Mouse (Mus musculus): ENCODE measurements around the gene Mbd6.
A peak's percentile ranks its signal among the peaks of the same experiment; 100 is the strongest.

Mbd6 gene

GRCm38 (mm10) chr10:127262548-127263398 is 26.0 kb downstream of the Mbd6 start, which contains the start of gene Kif5a:
Kif5a (minus strand) TSS chr10:127263348.
- peak; percentile 79 for DNase-seq

- no peak for DNase-seq
Observed at GRCm38 (mm10) chr10:127261706-127262547, 26.9 kb downstream of the Mbd6 start.

GRCm38 (mm10) chr10:127258489-127258888 is 30.3 kb downstream of the Mbd6 start:
- no peak for DNase-seq

GRCm38 (mm10) chr10:127257790-127258189 is 31.0 kb downstream of the Mbd6 start:
- DNase-seq = no peak

GRCm38 (mm10) chr10:127255625-127256345 is 33.0 kb downstream of the Mbd6 start:
- no peak for DNase-seq

GRCm38 (mm10) chr10:127250810-127251209 is 38.0 kb downstream of the Mbd6 start:
- DNase-seq = no peak

GRCm38 (mm10) chr10:127238241-127238824 is 50.5 kb downstream of the Mbd6 start:
- no peak for DNase-seq

GRCm38 (mm10) chr10:127236541-127236940 is 52.3 kb downstream of the Mbd6 start:
- DNase-seq = no peak

GRCm38 (mm10) chr10:127233141-127233540 is 55.7 kb downstream of the Mbd6 start:
- DNase-seq = no peak
